Mouse (Mus musculus): ENCODE measurements around the gene Esr1.

- TF ChIP-seq CTCF (IDR thresholded peaks at IDR 0.05; ENCODE audit: low read depth, low read length) (no peak), POLR2A (IDR thresholded peaks at IDR 0.05; ENCODE audit: extremely low read depth, insufficient read depth, low read length) (no peak)
Measured at GRCm38 (mm10) chr10:4618026-4618425, 6.6 kb downstream of the Esr1 start.
